Mouse (Mus musculus) spleen, adult 2 months (tissue): ENCODE measurements around the gene Svopl.

ENCODE experiments used
- CTCF ChIP-seq: fragments of 200-500 bp; IDR thresholded peaks from 2 replicates; pipeline ENCODE4 v1.5.1; 2011; ENCODE audit warnings: mild to moderate bottlenecking, inconsistent platforms; ENCODE audit not compliant: insufficient read depth, insufficient read length, insufficient replicate concordance; ENCODE audit errors: extremely low read depth
- POLR2A ChIP-seq: fragments of 200-500 bp; IDR thresholded peaks from 2 replicates; pipeline ENCODE4 v1.6.1; 2011; ENCODE audit warnings: low read depth, low read length, inconsistent platforms

GRCm38 (mm10) chr6:38023284-38023683, 23.5 kb downstream of the Svopl start:
- TF ChIP-seq CTCF = no peak
- TF ChIP-seq POLR2A = no peak
